Mouse (Mus musculus): Measurements from ENCODE around the gene Col6a5. TPM values are rescaled to one million over a fixed set of nuclear protein-coding genes. Genes with fewer than 3 reads are reported as not detected.
"Not testable (repeated sequence)": the region's sequence is repeated elsewhere in the genome, so short reads cannot be mapped to it uniquely, and the experiment has no call there.

Gene Col6a5
- total RNA-seq, 1 experiment from 2014 or later = not detected

GRCm38 (mm10) chr9:105847261-105847660, 113.2 kb downstream of the Col6a5 start:
- no peak for ATAC-seq (replicated peaks in 1 of 2; ENCODE audit: insufficient read depth in 1 of 2, low FRiP score in 2 of 2, low TSS enrichment in 1 of 2, low read depth in 1 of 2, poor library complexity in 2 of 2, severe bottlenecking in 2 of 2)

DNA sequence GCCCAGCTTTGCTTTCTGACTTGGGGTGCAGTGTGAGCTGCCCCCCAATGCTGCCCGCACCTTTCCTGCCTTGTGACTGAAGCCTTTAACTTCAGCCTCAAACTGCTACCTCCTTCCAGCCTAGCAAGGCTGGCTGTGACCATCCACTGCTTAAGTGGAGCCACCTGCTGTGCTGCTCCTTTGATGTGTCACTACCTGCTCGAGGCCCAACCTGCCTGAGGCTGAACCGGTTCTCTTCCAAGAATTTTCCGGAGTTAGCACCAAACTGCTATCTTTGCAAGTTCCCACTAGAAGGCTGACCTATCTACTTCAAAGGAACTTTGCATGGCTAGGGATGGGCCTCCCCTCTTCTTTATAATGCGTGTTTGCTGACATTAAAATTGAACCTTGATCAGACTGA, 119.1 kb downstream of the Col6a5 start:
- not testable (repeated sequence) for ATAC-seq (replicated peaks in 1 of 2; ENCODE audit: insufficient read depth in 1 of 2, low FRiP score in 2 of 2, low TSS enrichment in 1 of 2, low read depth in 1 of 2, poor library complexity in 2 of 2, severe bottlenecking in 2 of 2)

DNA sequence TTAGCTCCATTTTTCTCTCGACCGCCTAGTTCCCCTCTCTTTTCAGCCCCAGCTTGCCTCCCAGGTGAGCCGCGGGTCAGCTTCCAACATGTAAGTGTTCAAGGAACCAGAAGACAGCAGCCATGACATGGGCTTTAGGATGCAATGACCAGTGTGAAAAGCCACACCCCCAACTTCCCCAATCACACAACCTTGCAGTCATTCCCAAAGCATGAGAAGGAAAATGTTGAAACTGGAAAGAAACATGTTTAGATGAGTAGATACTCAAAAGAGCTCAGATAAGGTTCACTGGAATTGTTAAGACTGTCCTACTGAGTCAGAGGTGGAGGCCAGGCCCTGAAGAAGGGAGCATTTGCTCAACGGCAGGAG, 121.3 kb downstream of the Col6a5 start:
- no peak for ATAC-seq (replicated peaks in 1 of 2; ENCODE audit: insufficient read depth in 1 of 2, low FRiP score in 2 of 2, low TSS enrichment in 1 of 2, low read depth in 1 of 2, poor library complexity in 2 of 2, severe bottlenecking in 2 of 2)

DNA sequence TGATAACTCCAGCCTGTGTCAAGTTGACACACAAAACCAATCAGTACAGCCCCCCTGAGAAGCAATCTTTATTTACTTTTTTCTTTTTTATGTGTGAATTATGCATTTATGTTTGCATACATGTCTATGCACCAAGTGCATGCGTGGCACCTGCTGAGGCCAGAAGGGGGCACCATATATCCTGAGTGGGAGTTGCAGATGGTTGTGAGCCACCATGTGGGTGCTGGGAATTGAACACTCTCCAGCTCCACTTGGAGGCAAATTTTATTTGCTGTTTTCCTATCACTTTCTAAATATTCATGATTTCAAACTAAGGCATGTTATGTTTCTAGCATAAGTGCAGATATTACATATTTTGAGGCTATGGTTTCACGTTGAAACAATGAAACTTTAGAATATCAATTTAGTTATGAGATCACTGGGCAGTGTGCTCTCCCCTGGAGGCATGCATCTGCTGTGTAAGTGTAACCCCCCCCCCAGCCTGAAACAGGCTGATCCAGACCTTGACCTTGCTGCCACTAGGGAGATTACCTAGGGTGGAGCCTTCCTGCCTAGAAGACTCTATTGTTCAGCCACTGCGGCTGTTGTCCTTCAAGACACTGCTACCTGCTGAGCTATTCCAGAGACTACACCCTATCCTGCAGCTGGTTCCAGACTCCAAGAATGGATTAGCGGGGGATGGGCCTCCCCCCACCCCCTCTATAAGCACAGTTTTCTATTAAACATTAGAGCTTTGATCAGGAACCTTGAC, 121.9 kb downstream of the Col6a5 start:
- ATAC-seq (replicated peaks in 1 of 2; ENCODE audit: insufficient read depth in 1 of 2, low FRiP score in 2 of 2, low TSS enrichment in 1 of 2, low read depth in 1 of 2, poor library complexity in 2 of 2, severe bottlenecking in 2 of 2) = no peak

DNA sequence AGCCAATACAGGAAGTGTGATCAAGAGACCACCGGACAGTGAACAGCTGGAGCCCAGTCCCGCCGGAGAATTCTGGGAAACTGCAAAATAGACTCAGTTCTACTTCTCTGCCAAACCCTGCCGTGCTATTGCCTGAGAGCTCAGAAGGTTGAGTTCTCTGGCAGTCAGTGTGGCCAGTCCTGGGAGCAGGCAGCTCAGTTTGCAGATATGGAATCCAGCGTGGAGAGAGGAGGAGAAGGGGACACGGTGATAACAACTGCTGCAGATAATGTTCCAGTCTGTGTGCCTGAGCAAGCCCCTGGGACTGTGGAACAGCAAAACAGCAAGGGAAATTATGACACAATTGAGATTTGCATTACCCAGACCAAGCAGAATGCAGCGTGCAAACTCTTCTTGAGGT, 124.9 kb downstream of the Col6a5 start:
- no peak for ATAC-seq (replicated peaks in 1 of 2; ENCODE audit: insufficient read depth in 1 of 2, low FRiP score in 2 of 2, low TSS enrichment in 1 of 2, low read depth in 1 of 2, poor library complexity in 2 of 2, severe bottlenecking in 2 of 2)

GRCm38 (mm10) chr9:105834799-105835198, 125.6 kb downstream of the Col6a5 start:
- no peak for ATAC-seq (replicated peaks in 1 of 2; ENCODE audit: insufficient read depth in 1 of 2, low FRiP score in 2 of 2, low TSS enrichment in 1 of 2, low read depth in 1 of 2, poor library complexity in 2 of 2, severe bottlenecking in 2 of 2)

DNA sequence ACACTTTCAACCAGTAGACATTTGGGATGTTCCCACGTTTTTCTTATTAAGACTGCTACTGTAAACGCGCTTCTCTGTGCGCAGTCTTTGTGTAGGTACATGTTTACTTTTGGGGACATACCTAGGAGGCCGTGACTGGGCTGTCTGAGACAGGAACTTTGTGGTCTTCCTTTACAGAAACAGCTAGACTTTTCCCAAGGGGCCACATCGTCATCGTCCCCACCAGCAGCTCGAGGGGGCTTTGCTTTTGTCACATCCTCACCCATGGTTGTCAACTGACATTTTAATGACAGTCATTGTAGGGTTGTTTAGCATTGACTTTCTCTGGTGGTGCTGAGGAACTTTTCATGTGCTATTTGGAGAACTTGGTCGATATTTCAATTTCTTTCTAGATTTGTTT, 129.2 kb downstream of the Col6a5 start:
- no peak for ATAC-seq (replicated peaks in 1 of 2; ENCODE audit: insufficient read depth in 1 of 2, low FRiP score in 2 of 2, low TSS enrichment in 1 of 2, low read depth in 1 of 2, poor library complexity in 2 of 2, severe bottlenecking in 2 of 2)

DNA sequence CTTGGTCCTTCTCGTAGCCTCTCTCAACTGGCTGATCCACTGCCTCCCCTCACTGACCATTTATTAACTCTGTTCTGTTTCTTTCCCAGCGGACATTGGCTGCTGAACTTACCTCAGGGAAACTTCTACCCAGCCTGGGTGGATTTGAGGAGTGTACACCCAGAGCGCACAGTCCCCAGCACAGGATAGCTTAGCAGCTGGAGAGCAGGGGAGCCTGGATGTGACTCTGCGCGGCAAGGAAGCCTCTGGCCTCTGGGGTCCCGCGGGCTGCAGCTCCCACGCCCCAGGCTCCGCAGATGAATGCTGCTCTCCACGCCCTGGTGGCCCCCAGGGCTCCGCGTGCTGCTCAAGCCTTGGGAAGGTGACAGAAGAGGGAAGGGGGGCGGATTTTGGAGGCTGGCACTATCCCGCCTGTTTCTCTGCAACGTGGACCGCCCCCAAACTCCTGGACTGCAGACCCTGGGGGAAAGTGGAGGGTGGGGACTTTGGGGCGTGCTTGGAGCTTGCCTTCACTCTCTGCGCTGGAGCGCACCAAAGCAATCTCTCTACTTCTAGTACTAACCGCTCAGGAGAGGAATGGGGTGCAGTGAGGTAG, 132.6 kb downstream of the Col6a5 start, which contains the start of gene Col6a6:
Gene Col6a6 (minus strand): TSS at position 370 of the 595 bp plus-strand sequence.
- no peak for ATAC-seq (replicated peaks in 1 of 2; ENCODE audit: insufficient read depth in 1 of 2, low FRiP score in 2 of 2, low TSS enrichment in 1 of 2, low read depth in 1 of 2, poor library complexity in 2 of 2, severe bottlenecking in 2 of 2)

GRCm38 (mm10) chr9:105827076-105827647, 133.3 kb downstream of the Col6a5 start:
- no peak for ATAC-seq (replicated peaks in 1 of 2; ENCODE audit: insufficient read depth in 1 of 2, low FRiP score in 2 of 2, low TSS enrichment in 1 of 2, low read depth in 1 of 2, poor library complexity in 2 of 2, severe bottlenecking in 2 of 2)

- no peak for ATAC-seq (replicated peaks in 1 of 2; ENCODE audit: insufficient read depth in 1 of 2, low FRiP score in 2 of 2, low TSS enrichment in 1 of 2, low read depth in 1 of 2, poor library complexity in 2 of 2, severe bottlenecking in 2 of 2)
Measured at GRCm38 (mm10) chr9:105820711-105821110, 139.7 kb downstream of the Col6a5 start.

DNA sequence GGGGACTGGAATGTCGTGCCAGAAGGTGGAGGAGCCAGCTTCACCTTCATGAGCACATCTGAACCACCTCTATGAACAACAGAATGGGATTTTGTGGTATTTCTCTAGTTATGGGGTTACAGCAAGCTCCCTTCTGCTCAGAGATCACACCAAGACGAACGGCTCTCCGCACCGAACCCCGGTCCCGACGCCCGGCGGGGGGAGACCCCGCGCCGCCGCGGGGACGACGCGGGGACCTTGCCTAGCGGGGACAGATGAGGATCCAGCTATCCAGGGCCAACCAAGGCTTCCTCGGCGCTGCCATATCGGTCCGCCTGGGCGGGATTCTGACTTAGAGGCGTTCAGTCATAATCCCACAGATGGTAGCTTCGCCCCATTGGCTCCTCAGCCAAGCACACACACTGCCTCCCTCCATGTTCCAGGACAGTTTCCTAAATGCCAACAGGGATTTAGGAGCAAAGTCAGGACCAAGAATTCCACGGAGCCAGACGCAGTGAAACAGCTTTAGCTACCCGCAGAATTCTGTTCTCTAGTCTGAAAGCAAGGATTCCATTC, 141.2 kb downstream of the Col6a5 start:
- ATAC-seq (replicated peaks in 1 of 2; ENCODE audit: insufficient read depth in 1 of 2, low FRiP score in 2 of 2, low TSS enrichment in 1 of 2, low read depth in 1 of 2, poor library complexity in 2 of 2, severe bottlenecking in 2 of 2) = no peak; a peak in 1 of 4 replicates

DNA sequence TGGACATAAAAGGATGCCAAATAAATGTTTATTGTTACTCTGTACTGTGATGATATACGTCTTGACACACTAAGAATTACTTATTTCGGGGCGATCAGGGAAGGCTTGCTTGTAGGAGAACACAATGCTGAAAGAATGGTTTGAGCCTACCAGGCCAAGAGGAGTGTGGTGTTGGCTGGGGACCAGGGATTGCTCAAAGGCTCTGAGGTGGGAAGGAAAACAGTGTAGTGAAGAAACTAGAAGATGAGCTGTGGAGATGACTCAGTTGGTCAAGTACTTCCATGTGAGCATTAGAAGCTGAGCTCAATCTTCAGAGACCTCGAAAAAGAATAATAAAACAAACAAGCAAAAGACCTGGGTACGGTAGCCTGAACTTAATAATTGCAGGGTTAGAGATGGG, 146.0 kb downstream of the Col6a5 start:
- ATAC-seq (replicated peaks in 1 of 2; ENCODE audit: insufficient read depth in 1 of 2, low FRiP score in 2 of 2, low TSS enrichment in 1 of 2, low read depth in 1 of 2, poor library complexity in 2 of 2, severe bottlenecking in 2 of 2) = no peak

DNA sequence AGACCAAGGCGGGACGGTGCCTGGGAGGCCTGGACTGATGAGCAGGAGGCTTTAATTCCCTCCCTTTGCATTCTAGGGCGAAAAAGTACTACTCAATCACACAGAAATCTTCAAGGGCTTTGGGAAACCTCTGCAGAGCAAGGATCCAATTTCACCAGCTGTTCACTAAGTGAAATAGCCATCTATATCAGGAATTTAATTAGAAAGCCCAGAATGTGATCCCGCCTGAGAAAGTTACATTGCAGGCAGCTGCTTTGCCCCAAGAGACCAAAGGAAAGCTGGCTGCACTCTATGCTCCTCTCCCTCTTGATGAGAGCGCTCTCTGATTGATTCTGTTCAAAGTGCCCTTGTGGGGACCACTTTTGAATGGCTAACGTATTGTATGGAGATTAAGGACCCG, 149.0 kb downstream of the Col6a5 start:
- no peak for ATAC-seq (replicated peaks in 1 of 2; ENCODE audit: insufficient read depth in 1 of 2, low FRiP score in 2 of 2, low TSS enrichment in 1 of 2, low read depth in 1 of 2, poor library complexity in 2 of 2, severe bottlenecking in 2 of 2)

GRCm38 (mm10) chr9:105808920-105809505, 151.4 kb downstream of the Col6a5 start:
- no peak for ATAC-seq (replicated peaks in 1 of 2; ENCODE audit: insufficient read depth in 1 of 2, low FRiP score in 2 of 2, low TSS enrichment in 1 of 2, low read depth in 1 of 2, poor library complexity in 2 of 2, severe bottlenecking in 2 of 2)

Other genes with a start within 250 kb of the Col6a5 start
- not detected in 2 replicates for gene Col6a6, start 132.5 kb downstream of the Col6a5 start, total RNA-seq (2017)
- not detected in 2 replicates for gene Col6a4, start 136.1 kb upstream of the Col6a5 start, total RNA-seq (2017)
- 2.8 and 2.9 TPM in 2 replicates for gene Glyctk, start 197.5 kb upstream of the Col6a5 start, total RNA-seq (2017)
- 88.3 and 101 TPM in 2 replicates for gene Wdr82, start 210.3 kb upstream of the Col6a5 start, total RNA-seq (2017)
- gene Ppm1m, start 239.1 kb upstream of the Col6a5 start, total RNA-seq (2017) = 12.0 and 19.9 TPM in 2 replicates
- 34.2 and 64.2 TPM in 2 replicates for gene Twf2, start 242.5 kb upstream of the Col6a5 start, total RNA-seq (2017)

All from hematopoietic stem cell, adult 5-6 weeks (primary cell).